Mouse (Mus musculus): Measurements from ENCODE around the gene Abhd17a. TPM values are rescaled to one million over a fixed set of nuclear protein-coding genes. Genes with fewer than 3 reads are reported as not detected.

The Abhd17a gene
- polyA plus RNA-seq, 1 experiment from 2014 or later: 79.5 TPM

Small RNA genes within 50 kb of the gene (microRNA-seq; reads per million reads assigned to microRNA genes)
- gene Mir6912: not detected

Other genes with a start within 250 kb of the Abhd17a start
- gene Adamtsl5, start 241.9 kb downstream of the Abhd17a start, polyA plus RNA-seq (2015; fragmentation: Nextera tagmentation; extraction: Ambion mirVana): 15.5 and 16.0 TPM in 2 replicates
- 0.07 and 0.14 TPM in 2 replicates for gene Plk5, start 233.9 kb downstream of the Abhd17a start, polyA plus RNA-seq (2015; fragmentation: Nextera tagmentation; extraction: Ambion mirVana)
- 2.8 TPM in 2 replicates for gene Mex3d, start 202.7 kb downstream of the Abhd17a start, polyA plus RNA-seq (2015; fragmentation: Nextera tagmentation; extraction: Ambion mirVana)
- 136 and 155 TPM in 2 replicates for gene Mbd3, start 190.8 kb downstream of the Abhd17a start, polyA plus RNA-seq (2015; fragmentation: Nextera tagmentation; extraction: Ambion mirVana)
- gene Uqcr11, start 183.5 kb downstream of the Abhd17a start, polyA plus RNA-seq (2015; fragmentation: Nextera tagmentation; extraction: Ambion mirVana): 1,492 and 1,877 TPM in 2 replicates
- gene Tcf3, start 156.7 kb downstream of the Abhd17a start, polyA plus RNA-seq (2015; fragmentation: Nextera tagmentation; extraction: Ambion mirVana): 41.9 and 47.0 TPM in 2 replicates
- gene Onecut3, start 95.5 kb downstream of the Abhd17a start, polyA plus RNA-seq (2015; fragmentation: Nextera tagmentation; extraction: Ambion mirVana): not detected in 2 replicates
- gene Atp8b3, start 51.2 kb downstream of the Abhd17a start, polyA plus RNA-seq (2015; fragmentation: Nextera tagmentation; extraction: Ambion mirVana): 0.03 and 0.04 TPM in 2 replicates
- 15.0 and 16.5 TPM in 2 replicates for gene Rexo1, start 28.8 kb downstream of the Abhd17a start, polyA plus RNA-seq (2015; fragmentation: Nextera tagmentation; extraction: Ambion mirVana)
- gene Klf16, start 13.0 kb downstream of the Abhd17a start, polyA plus RNA-seq (2015; fragmentation: Nextera tagmentation; extraction: Ambion mirVana): 5.8 and 6.0 TPM in 2 replicates
- 60.1 and 68.4 TPM in 2 replicates for gene Scamp4, start 12.5 kb upstream of the Abhd17a start, polyA plus RNA-seq (2015; fragmentation: Nextera tagmentation; extraction: Ambion mirVana)
- 3.5 and 4.0 TPM in 2 replicates for gene Adat3, start 12.5 kb upstream of the Abhd17a start, polyA plus RNA-seq (2015; fragmentation: Nextera tagmentation; extraction: Ambion mirVana)
- 2.2 and 2.8 TPM in 2 replicates for gene Gm49322, start 15.7 kb upstream of the Abhd17a start, polyA plus RNA-seq (2015; fragmentation: Nextera tagmentation; extraction: Ambion mirVana)
- 50.7 and 103 TPM in 2 replicates for gene Csnk1g2, start 32.5 kb upstream of the Abhd17a start, polyA plus RNA-seq (2015; fragmentation: Nextera tagmentation; extraction: Ambion mirVana)
- 41.7 and 58.2 TPM in 2 replicates for gene Btbd2, start 66.7 kb upstream of the Abhd17a start, polyA plus RNA-seq (2015; fragmentation: Nextera tagmentation; extraction: Ambion mirVana)
- 82.1 and 92.8 TPM in 2 replicates for gene Mknk2, start 87.8 kb upstream of the Abhd17a start, polyA plus RNA-seq (2015; fragmentation: Nextera tagmentation; extraction: Ambion mirVana)
- gene Mob3a, start 111.6 kb upstream of the Abhd17a start, polyA plus RNA-seq (2015; fragmentation: Nextera tagmentation; extraction: Ambion mirVana): 29.0 and 33.4 TPM in 2 replicates
- 11.2 and 13.2 TPM in 2 replicates for gene Izumo4, start 111.8 kb upstream of the Abhd17a start, polyA plus RNA-seq (2015; fragmentation: Nextera tagmentation; extraction: Ambion mirVana)
- 45.7 and 49.5 TPM in 2 replicates for gene Ap3d1, start 151.9 kb upstream of the Abhd17a start, polyA plus RNA-seq (2015; fragmentation: Nextera tagmentation; extraction: Ambion mirVana)
- 18.8 and 19.2 TPM in 2 replicates for gene Dot1l, start 164.9 kb upstream of the Abhd17a start, polyA plus RNA-seq (2015; fragmentation: Nextera tagmentation; extraction: Ambion mirVana)
- gene Sf3a2, start 207.9 kb upstream of the Abhd17a start, polyA plus RNA-seq (2015; fragmentation: Nextera tagmentation; extraction: Ambion mirVana): 42.3 and 47.7 TPM in 2 replicates
- gene Plekhj1, start 208.3 kb upstream of the Abhd17a start, polyA plus RNA-seq (2015; fragmentation: Nextera tagmentation; extraction: Ambion mirVana): 79.4 and 83.3 TPM in 2 replicates
- gene Amh, start 214.9 kb upstream of the Abhd17a start, polyA plus RNA-seq (2015; fragmentation: Nextera tagmentation; extraction: Ambion mirVana): 0.13 and 0.29 TPM in 2 replicates
- gene Jsrp1, start 223.2 kb upstream of the Abhd17a start, polyA plus RNA-seq (2015; fragmentation: Nextera tagmentation; extraction: Ambion mirVana): 5.6 and 6.7 TPM in 2 replicates
- 2,111 and 2,265 TPM in 2 replicates for gene Oaz1, start 236.3 kb upstream of the Abhd17a start, polyA plus RNA-seq (2015; fragmentation: Nextera tagmentation; extraction: Ambion mirVana)

All from heart, embryonic 16.5 days (tissue).